Mouse (Mus musculus) CH12.LX (cell line): Measurements from ENCODE around the gene Plch2.

Source experiments
- CHD1 ChIP-seq: IDR thresholded peaks from 2 replicates; pipeline ENCODE4 v1.6.1; 2012; ENCODE audit warnings: low read depth, low read length, improper control_type of control experiment, inconsistent platforms
- CTCF ChIP-seq, 2 experiments: IDR thresholded peaks in 1 of 2; conservative IDR thresholded peaks in 1 of 2; 2 replicates each; pipeline ENCODE4 v1.5.1; 2011 to 2012; ENCODE audit warnings: low read depth in 2 of 2, low read length in 2 of 2, improper control_type of control experiment in 1 of 2, inconsistent platforms in 1 of 2, mild to moderate bottlenecking in 1 of 2, moderate library complexity in 1 of 2
- SIN3A ChIP-seq: IDR thresholded peaks from 2 replicates; pipeline ENCODE4 v1.6.1; 2012; ENCODE audit warnings: low read length, improper control_type of control experiment, inconsistent platforms

DNA sequence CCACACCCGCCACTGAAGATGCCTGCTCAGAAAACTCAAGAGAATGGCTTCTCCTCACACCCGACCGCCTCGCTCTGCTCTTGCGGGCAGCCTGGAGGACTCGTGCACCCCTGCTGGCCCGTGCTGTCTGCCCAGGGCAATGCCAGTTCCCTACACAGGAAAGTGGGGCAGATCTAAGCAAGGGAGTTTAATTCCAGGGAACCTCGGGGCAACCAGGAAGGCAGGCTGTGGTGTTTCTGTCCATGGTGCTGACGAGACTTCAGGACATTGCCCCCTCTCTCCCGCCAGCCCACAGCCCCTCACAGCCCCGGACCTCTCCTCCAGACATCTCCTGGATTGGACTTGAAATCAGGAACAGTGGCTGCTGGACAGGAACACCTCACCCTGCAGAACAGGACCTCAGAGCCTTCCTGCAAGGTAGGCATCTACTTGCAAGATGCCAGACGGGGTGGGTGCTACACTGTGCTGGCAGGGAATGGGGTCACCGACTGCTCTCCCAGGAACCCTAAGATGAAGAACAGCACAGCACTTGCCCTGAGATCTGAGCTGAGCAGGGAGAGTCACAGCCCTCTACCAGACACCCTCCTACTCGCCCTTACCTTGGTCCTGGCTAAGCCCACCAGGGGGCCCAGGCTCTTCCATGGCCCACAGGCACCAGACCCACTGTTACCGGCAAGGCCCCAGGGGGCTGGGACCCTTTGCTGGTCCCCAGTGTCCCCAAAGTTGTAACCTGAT lies 37.8 kb downstream of the Plch2 start:
- TF ChIP-seq CTCF (conservative IDR thresholded peaks at IDR 0.05 in 1 of 2, IDR thresholded peaks at IDR 0.05 in 1 of 2; ENCODE audit: low read depth in 2 of 2, low read length in 2 of 2): no peak
- no peak for TF ChIP-seq CHD1
- TF ChIP-seq SIN3A: no peak
